Mouse (Mus musculus): ENCODE measurements at regions not wholly inside any gene's neighbourhood (a gene's known extent, or its start where the extent isn't known, plus 50 kb on each side); places are given as distances from the start of the nearest gene placed in this dataset.
"Not testable (repeated sequence)": the region's sequence is repeated elsewhere in the genome, so short reads cannot be mapped to it uniquely, and the experiment has no call there.

- H3K27ac ChIP-seq = no peak overlapping the region
- DNase-seq (ENCODE audit: extremely low spot score in 1 of 2, low spot score in 2 of 2) = no peak
- no peak for TF ChIP-seq CTCF (IDR thresholded peaks at IDR 0.05)
- H3K4me3 ChIP-seq = no peak overlapping the region
- intact Hi-C loops (cut with DNase I) = no loop called here
These were observed 283.1 kb downstream of the Hace1 start for GRCm38 (mm10) chr10:45860696-45861095.

DNA sequence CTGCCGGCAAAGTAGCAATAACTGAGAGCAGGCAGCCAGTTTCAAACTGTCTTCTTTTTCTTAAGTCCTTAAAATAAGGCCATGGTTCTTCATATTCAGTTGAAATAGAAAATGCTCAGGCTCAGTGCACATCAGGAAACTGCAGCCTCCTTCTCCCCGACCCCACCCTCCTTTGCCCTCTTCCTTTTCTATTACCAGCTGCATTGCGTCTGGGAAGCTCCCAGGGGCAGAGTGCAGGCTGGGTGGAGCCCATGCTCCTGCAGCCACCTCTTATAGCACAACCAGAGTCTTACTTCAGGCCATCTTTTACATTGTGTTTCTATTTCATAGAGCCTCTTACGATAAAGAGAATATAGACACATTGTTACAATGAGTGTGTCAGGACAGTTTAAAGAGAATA is 288.2 kb downstream of the Hace1 start:
- intact Hi-C loops (cut with DNase I) = no loop called here
- Histone ChIP-seq H3K4me3 (no peak overlapping the region), H3K27ac (no peak overlapping the region)
- no peak for DNase-seq (ENCODE audit: extremely low spot score in 1 of 2, low spot score in 2 of 2)
- no peak for TF ChIP-seq CTCF (IDR thresholded peaks at IDR 0.05)

GRCm38 (mm10) chr10:45866860-45867259 is 289.2 kb downstream of the Hace1 start:
- H3K4me3 ChIP-seq = no peak overlapping the region
- intact Hi-C loops (cut with DNase I) = no loop called here
- no peak overlapping the region for H3K27ac ChIP-seq
- TF ChIP-seq CTCF (IDR thresholded peaks at IDR 0.05) = no peak
- no peak for DNase-seq (ENCODE audit: extremely low spot score in 1 of 2, low spot score in 2 of 2)

GRCm38 (mm10) chr10:45871028-45871427 is 293.4 kb downstream of the Hace1 start:
- no peak for TF ChIP-seq CTCF (IDR thresholded peaks at IDR 0.05)

DNA sequence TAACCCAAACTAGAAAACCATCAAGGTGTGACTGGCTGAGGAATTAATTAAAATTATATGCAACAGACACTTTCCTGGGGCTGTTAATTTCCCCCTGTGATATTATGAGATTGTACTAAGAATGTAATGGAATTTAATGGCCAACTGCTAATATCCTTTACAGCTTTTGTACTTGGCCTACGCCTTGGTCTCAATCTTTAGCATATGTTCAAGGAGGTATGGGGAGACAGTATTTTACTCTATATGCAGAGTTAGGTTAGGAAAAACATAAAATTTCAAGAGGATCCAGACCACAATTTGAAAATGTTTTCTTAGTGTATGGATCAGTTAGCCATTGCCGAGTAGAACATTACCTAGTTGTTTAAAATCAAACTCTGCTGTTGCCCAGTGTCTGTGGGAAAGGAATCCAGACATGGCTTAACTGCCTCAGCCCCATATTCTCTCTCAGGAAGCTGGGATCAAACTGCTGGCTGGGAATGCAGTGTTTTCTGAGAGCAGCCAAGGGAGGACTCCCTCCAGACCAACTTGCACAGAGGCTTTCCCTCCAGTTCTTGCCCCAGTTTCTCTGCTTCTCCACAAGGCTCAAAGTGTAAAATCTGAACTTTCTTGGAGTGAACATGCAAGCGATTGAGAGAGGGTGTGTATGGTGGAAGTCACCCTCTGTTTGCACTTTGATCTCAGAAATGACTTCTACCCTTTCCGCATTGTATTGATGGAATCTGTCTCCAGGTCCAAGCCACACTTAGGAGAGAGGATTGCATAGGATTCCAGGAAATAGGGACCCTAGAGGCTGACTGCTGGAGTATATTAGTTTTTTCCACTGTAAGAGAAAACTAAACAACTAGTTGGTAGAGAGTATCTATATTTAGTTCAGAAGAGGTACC is 294.6 kb downstream of the Hace1 start:
- no peak for TF ChIP-seq CTCF (IDR thresholded peaks at IDR 0.05)

More at GRCm38 (mm10) chr10:45871028-45871427, 293.4 kb downstream of the Hace1 start:
- no peak overlapping the region for H3K4me3 ChIP-seq
- no peak for DNase-seq (ENCODE audit: extremely low spot score in 1 of 2, low spot score in 2 of 2)
- H3K27ac ChIP-seq = no peak overlapping the region
- intact Hi-C loops (cut with DNase I) = no loop called here

GRCm38 (mm10) chr10:45873805-45874780 is 296.5 kb downstream of the Hace1 start:
- no peak for DNase-seq (ENCODE audit: extremely low spot score in 1 of 2, low spot score in 2 of 2)
- Histone ChIP-seq H3K27ac (no peak overlapping the region), H3K4me3 (no peak overlapping the region)
- intact Hi-C loops (cut with DNase I) = no loop called here
- TF ChIP-seq CTCF (IDR thresholded peaks at IDR 0.05) = no peak

More for the DNA sequence above, 294.6 kb downstream of the Hace1 start:
- intact Hi-C loops (cut with DNase I) = no loop called here
- Histone ChIP-seq H3K27ac (no peak overlapping the region), H3K4me3 (no peak overlapping the region)
- no peak for DNase-seq (ENCODE audit: extremely low spot score in 1 of 2, low spot score in 2 of 2)

DNA sequence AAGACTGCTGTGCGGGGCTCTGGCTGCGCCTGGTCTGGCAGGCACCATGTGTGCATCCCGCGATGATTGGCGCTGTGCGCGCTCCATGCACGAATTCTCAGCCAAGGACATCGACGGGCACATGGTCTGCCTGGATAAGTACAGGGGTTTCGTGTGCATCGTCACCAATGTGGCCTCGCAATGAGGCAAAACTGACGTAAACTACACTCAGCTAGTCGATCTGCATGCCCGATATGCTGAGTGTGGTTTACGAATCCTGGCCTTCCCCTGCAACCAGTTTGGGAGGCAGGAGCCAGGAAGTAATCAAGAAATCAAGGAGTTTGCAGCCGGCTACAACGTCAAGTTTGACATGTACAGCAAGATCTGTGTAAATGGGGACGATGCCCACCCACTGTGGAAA is 297.7 kb downstream of the Hace1 start:
- H3K27ac ChIP-seq; DNase-seq (ENCODE audit: extremely low spot score in 1 of 2, low spot score in 2 of 2); H3K4me3 ChIP-seq; intact Hi-C loops (cut with DNase I): not testable (repeated sequence)

DNA sequence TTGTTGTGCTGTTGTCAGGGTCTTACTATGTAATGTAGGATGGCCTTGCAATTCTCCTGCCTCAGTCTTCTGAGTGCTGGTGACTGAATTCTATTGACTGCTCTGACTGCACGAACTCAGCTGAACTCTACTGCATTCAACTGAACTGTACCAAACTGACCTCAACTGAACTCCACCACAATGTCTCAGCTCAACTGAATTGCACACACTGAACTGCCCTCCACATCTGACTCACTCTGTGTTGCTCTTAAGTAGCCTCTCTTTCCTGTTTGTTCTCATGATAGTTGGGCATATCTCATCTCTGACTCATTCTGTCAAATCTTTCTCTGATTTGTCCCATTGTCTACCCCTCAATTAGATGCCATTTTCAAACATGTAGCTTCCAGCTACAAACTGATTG is 306.1 kb downstream of the Hace1 start:
- H3K4me3 ChIP-seq = no peak overlapping the region
- intact Hi-C loops (cut with DNase I) = no loop called here
- TF ChIP-seq CTCF (IDR thresholded peaks at IDR 0.05) = no peak
- no peak for DNase-seq (ENCODE audit: extremely low spot score in 1 of 2, low spot score in 2 of 2)
- no peak overlapping the region for H3K27ac ChIP-seq

DNA sequence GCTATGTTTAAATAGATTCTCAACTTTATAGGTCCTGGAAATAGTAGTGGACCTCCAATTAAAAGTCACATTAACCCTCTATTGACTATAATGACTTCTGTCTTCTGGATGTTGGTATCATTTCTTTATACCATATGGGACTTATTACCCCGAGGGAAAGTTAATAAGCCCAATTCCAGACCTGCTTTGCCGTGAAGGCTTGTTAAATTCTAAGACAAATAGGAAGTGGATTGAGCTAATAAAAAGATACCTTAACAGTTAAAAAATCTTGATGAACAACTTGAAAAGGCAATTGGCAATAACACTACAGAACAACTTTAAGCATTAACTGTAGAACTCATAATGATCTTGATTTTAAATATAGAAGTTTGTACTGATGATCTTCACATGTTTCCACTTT is 309.0 kb downstream of the Hace1 start:
- TF ChIP-seq CTCF (IDR thresholded peaks at IDR 0.05) = no peak
- Histone ChIP-seq H3K4me3 (no peak overlapping the region), H3K27ac (no peak overlapping the region)
- intact Hi-C loops (cut with DNase I) = no loop called here
- DNase-seq (ENCODE audit: extremely low spot score in 1 of 2, low spot score in 2 of 2) = no peak

- Histone ChIP-seq H3K27ac (no peak overlapping the region), H3K4me3 (no peak overlapping the region)
- DNase-seq (ENCODE audit: extremely low spot score in 1 of 2, low spot score in 2 of 2) = peak; percentile 25 to 27
- no peak for TF ChIP-seq CTCF (IDR thresholded peaks at IDR 0.05)
- intact Hi-C loops (cut with DNase I) = no loop called here
These were observed 311.2 kb downstream of the Hace1 start for GRCm38 (mm10) chr10:45888835-45889234.

GRCm38 (mm10) chr10:45889381-45889951 is 311.8 kb downstream of the Hace1 start:
- H3K27ac ChIP-seq = no peak overlapping the region
- TF ChIP-seq CTCF (IDR thresholded peaks at IDR 0.05) = no peak
- intact Hi-C loops (cut with DNase I) = no loop called here
- no peak overlapping the region for H3K4me3 ChIP-seq
- DNase-seq (ENCODE audit: extremely low spot score in 1 of 2, low spot score in 2 of 2) = no peak

Data from left cerebral cortex, adult 2 months (tissue).